Mouse (Mus musculus): ENCODE data around the gene Rnasek. TPM values are rescaled to one million over a fixed set of nuclear protein-coding genes. Genes with fewer than 3 reads are reported as not detected.

Gene Rnasek
- total and polyA plus RNA-seq, 3 experiments = 29.2 to 152 (median 133) TPM

- TF ChIP-seq GATA1 (IDR thresholded peaks at IDR 0.05; ENCODE audit: borderline replicate concordance, low read length) (no peak), CTCF (IDR thresholded peaks at IDR 0.05; ENCODE audit: low read depth, low read length) (no peak), TAL1 (conservative IDR thresholded peaks at IDR 0.05; ENCODE audit: low read depth, low read length) (no peak), POLR2AphosphoS5 (IDR thresholded peaks at IDR 0.05; ENCODE audit: insufficient replicate concordance, low read depth, low read length) (no peak), GATA2 (IDR thresholded peaks at IDR 0.05; ENCODE audit: borderline replicate concordance, low read depth, low read length) (no peak)
- DNase-seq (ENCODE audit: low spot score) = no peak
- Histone ChIP-seq H3K36me3 (replicated peaks) (peaks cover 42% of the 10 kb centered on the region), H3K27me3 (ENCODE audit: insufficient read depth, low read length) (peaks cover 2% of the 10 kb centered on the region), H3K4me1 (ENCODE audit: insufficient read depth, low read depth, low read length) (peaks cover 31% of the 10 kb centered on the region), H3K4me3 (ENCODE audit: low read depth, low read length) (no peak overlapping the region), H3K9me3 (replicated peaks) (peaks cover 10% of the 10 kb centered on the region; the same call in 1 of the 2 replicates)
- ATAC-seq (ENCODE audit: extremely low read depth, insufficient number of reproducible peaks, low FRiP score, poor library complexity, severe bottlenecking) = no peak
Measured at GRCm38 (mm10) chr11:70216103-70216502, 23.5 kb downstream of the Rnasek start.

- peaks cover 6% of the 10 kb centered on the region for H3K27me3 ChIP-seq (ENCODE audit: insufficient read depth, low read length)
- DNase-seq (ENCODE audit: low spot score) = no peak
Measured at GRCm38 (mm10) chr11:70215301-70215700, 24.3 kb downstream of the Rnasek start.

GRCm38 (mm10) chr11:70214856-70215209, 24.8 kb downstream of the Rnasek start:
- Histone ChIP-seq H3K9me3 (replicated peaks) (peaks cover 10% of the 10 kb centered on the region; the same call in 1 of the 2 replicates), H3K36me3 (replicated peaks) (peaks cover 42% of the 10 kb centered on the region), H3K27me3 (ENCODE audit: insufficient read depth, low read length) (peaks cover 6% of the 10 kb centered on the region), H3K4me1 (ENCODE audit: insufficient read depth, low read depth, low read length) (peaks cover 20% of the 10 kb centered on the region), H3K4me3 (ENCODE audit: low read depth, low read length) (no peak overlapping the region)
- TF ChIP-seq TAL1 (conservative IDR thresholded peaks at IDR 0.05; ENCODE audit: low read depth, low read length) (no peak), CTCF (IDR thresholded peaks at IDR 0.05; ENCODE audit: low read depth, low read length) (no peak), GATA1 (IDR thresholded peaks at IDR 0.05; ENCODE audit: borderline replicate concordance, low read length) (no peak), POLR2AphosphoS5 (IDR thresholded peaks at IDR 0.05; ENCODE audit: insufficient replicate concordance, low read depth, low read length) (no peak), GATA2 (IDR thresholded peaks at IDR 0.05; ENCODE audit: borderline replicate concordance, low read depth, low read length) (no peak)
- ATAC-seq (ENCODE audit: extremely low read depth, insufficient number of reproducible peaks, low FRiP score, poor library complexity, severe bottlenecking) = no peak
- no peak for DNase-seq (ENCODE audit: low spot score)

More at GRCm38 (mm10) chr11:70215301-70215700, 24.3 kb downstream of the Rnasek start:
- H3K36me3 ChIP-seq (replicated peaks) = peaks cover 42% of the 10 kb centered on the region
- no peak for ATAC-seq (ENCODE audit: extremely low read depth, insufficient number of reproducible peaks, low FRiP score, poor library complexity, severe bottlenecking)
- TF ChIP-seq GATA2 (IDR thresholded peaks at IDR 0.05; ENCODE audit: borderline replicate concordance, low read depth, low read length) = no peak
- no peak for TF ChIP-seq POLR2AphosphoS5 (IDR thresholded peaks at IDR 0.05; ENCODE audit: insufficient replicate concordance, low read depth, low read length)
- TF ChIP-seq GATA1 (IDR thresholded peaks at IDR 0.05; ENCODE audit: borderline replicate concordance, low read length) = no peak
- no peak for TF ChIP-seq TAL1 (conservative IDR thresholded peaks at IDR 0.05; ENCODE audit: low read depth, low read length)
- no peak for TF ChIP-seq CTCF (IDR thresholded peaks at IDR 0.05; ENCODE audit: low read depth, low read length)
- peaks cover 25% of the 10 kb centered on the region for H3K4me1 ChIP-seq (ENCODE audit: insufficient read depth, low read depth, low read length)
- no peak overlapping the region for H3K4me3 ChIP-seq (ENCODE audit: low read depth, low read length)
- peaks cover 10% of the 10 kb centered on the region; the same call in 1 of the 2 replicates for H3K9me3 ChIP-seq (replicated peaks)

- Histone ChIP-seq H3K9me3 (replicated peaks) (peaks cover 10% of the 10 kb centered on the region; the same call in 1 of the 2 replicates), H3K36me3 (replicated peaks) (peaks cover 42% of the 10 kb centered on the region), H3K4me3 (ENCODE audit: low read depth, low read length) (no peak overlapping the region), H3K27me3 (ENCODE audit: insufficient read depth, low read length) (peaks cover 6% of the 10 kb centered on the region), H3K4me1 (ENCODE audit: insufficient read depth, low read depth, low read length) (peaks cover 15% of the 10 kb centered on the region)
- DNase-seq (ENCODE audit: low spot score) (no peak), ATAC-seq (ENCODE audit: extremely low read depth, insufficient number of reproducible peaks, low FRiP score, poor library complexity, severe bottlenecking) (no peak)
- TF ChIP-seq POLR2AphosphoS5 (IDR thresholded peaks at IDR 0.05; ENCODE audit: insufficient replicate concordance, low read depth, low read length) = no peak
- no peak for TF ChIP-seq TAL1 (conservative IDR thresholded peaks at IDR 0.05; ENCODE audit: low read depth, low read length)
Measured at GRCm38 (mm10) chr11:70214191-70214855, 25.3 kb downstream of the Rnasek start.

GRCm38 (mm10) chr11:70213736-70214135, 25.9 kb downstream of the Rnasek start:
- DNase-seq (ENCODE audit: low spot score) = no peak
- Histone ChIP-seq H3K9me3 (replicated peaks) (peaks cover 10% of the 10 kb centered on the region; the same call in 1 of the 2 replicates), H3K27me3 (ENCODE audit: insufficient read depth, low read length) (peaks cover 6% of the 10 kb centered on the region), H3K4me3 (ENCODE audit: low read depth, low read length) (no peak overlapping the region), H3K4me1 (ENCODE audit: insufficient read depth, low read depth, low read length) (peaks cover 9% of the 10 kb centered on the region), H3K36me3 (replicated peaks) (peaks cover 37% of the 10 kb centered on the region)
- no peak for TF ChIP-seq POLR2AphosphoS5 (IDR thresholded peaks at IDR 0.05; ENCODE audit: insufficient replicate concordance, low read depth, low read length)
- no peak for TF ChIP-seq GATA1 (IDR thresholded peaks at IDR 0.05; ENCODE audit: borderline replicate concordance, low read length)
- no peak for TF ChIP-seq GATA2 (IDR thresholded peaks at IDR 0.05; ENCODE audit: borderline replicate concordance, low read depth, low read length)
- no peak for TF ChIP-seq CTCF (IDR thresholded peaks at IDR 0.05; ENCODE audit: low read depth, low read length)
- TF ChIP-seq TAL1 (conservative IDR thresholded peaks at IDR 0.05; ENCODE audit: low read depth, low read length) = no peak
- ATAC-seq (ENCODE audit: extremely low read depth, insufficient number of reproducible peaks, low FRiP score, poor library complexity, severe bottlenecking) = no peak

GRCm38 (mm10) chr11:70212896-70213295, 26.7 kb downstream of the Rnasek start:
- Histone ChIP-seq H3K9me3 (replicated peaks) (peaks cover 10% of the 10 kb centered on the region; the same call in 1 of the 2 replicates), H3K4me3 (ENCODE audit: low read depth, low read length) (no peak overlapping the region), H3K36me3 (replicated peaks) (peaks cover 28% of the 10 kb centered on the region), H3K27me3 (ENCODE audit: insufficient read depth, low read length) (peaks cover 10% of the 10 kb centered on the region), H3K4me1 (ENCODE audit: insufficient read depth, low read depth, low read length) (peaks cover 2% of the 10 kb centered on the region; the same call in 1 of the 2 replicates)
- DNase-seq (ENCODE audit: low spot score) = no peak
- TF ChIP-seq POLR2AphosphoS5 (IDR thresholded peaks at IDR 0.05; ENCODE audit: insufficient replicate concordance, low read depth, low read length) = no peak
- TF ChIP-seq CTCF (IDR thresholded peaks at IDR 0.05; ENCODE audit: low read depth, low read length) = no peak
- no peak for TF ChIP-seq GATA2 (IDR thresholded peaks at IDR 0.05; ENCODE audit: borderline replicate concordance, low read depth, low read length)
- TF ChIP-seq GATA1 (IDR thresholded peaks at IDR 0.05; ENCODE audit: borderline replicate concordance, low read length) = no peak
- TF ChIP-seq TAL1 (conservative IDR thresholded peaks at IDR 0.05; ENCODE audit: low read depth, low read length) = no peak
- no peak for ATAC-seq (ENCODE audit: extremely low read depth, insufficient number of reproducible peaks, low FRiP score, poor library complexity, severe bottlenecking)
